Mouse (Mus musculus): ENCODE data around the gene Snx17.

- TF ChIP-seq POLR2A (IDR thresholded peaks at IDR 0.05; ENCODE audit: borderline replicate concordance, extremely low read depth, low read depth, low read length) (no peak), CTCF (IDR thresholded peaks at IDR 0.05; ENCODE audit: insufficient read depth, low read length) (no peak)
These were observed 24.4 kb upstream of the Snx17 start for GRCm38 (mm10) chr5:31168630-31169029.
